Mouse (Mus musculus) intestine, embryonic 16.5 days (tissue): ENCODE data around the gene Fbln2. TPM values are rescaled to one million over a fixed set of nuclear protein-coding genes. Genes with fewer than 3 reads are reported as not detected.

ENCODE experiments used
- ATAC-seq: fragments of 200-750 bp; cut with Nextera tagmentation; 2 replicates; pipeline ENCODE4 v1.8.0; 2017; ENCODE audit warnings: moderate TSS enrichment, moderate library complexity
- H3K27ac ChIP-seq: fragments of 300-500 bp; sonication (generic); 2 replicates; pipeline ENCODE4 v1.5.1; 2014; ENCODE audit warnings: mild to moderate bottlenecking, low read length
- H3K27me3 ChIP-seq: fragments of 300-500 bp; sonication (generic); replicated peaks from 2 replicates; pipeline ENCODE4 v1.6.1; 2014; ENCODE audit warnings: low read length, control low read depth, mixed read lengths; ENCODE audit not compliant: control insufficient read depth, insufficient read depth
- H3K36me3 ChIP-seq: fragments of 300-500 bp; sonication (generic); 2 replicates; pipeline ENCODE4 v1.6.1; 2014; ENCODE audit warnings: low read length, control low read depth; ENCODE audit not compliant: control insufficient read depth, insufficient read depth
- H3K4me1 ChIP-seq: fragments of 300-500 bp; sonication (generic); 2 replicates; pipeline ENCODE4 v1.6.1; 2014; ENCODE audit warnings: low read length, control low read depth, mixed read lengths; ENCODE audit not compliant: control insufficient read depth, insufficient read depth
- H3K4me2 ChIP-seq: fragments of 300-500 bp; sonication (generic); 2 replicates; pipeline ENCODE4 v1.6.1; 2014; ENCODE audit warnings: low read depth, low read length, control low read depth
- H3K4me3 ChIP-seq: fragments of 300-500 bp; sonication (generic); 2 replicates; pipeline ENCODE4 v1.5.1; 2014; ENCODE audit warnings: mild to moderate bottlenecking, low read length
- H3K9ac ChIP-seq: fragments of 300-500 bp; sonication (generic); 2 replicates; pipeline ENCODE4 v1.6.1; 2014; ENCODE audit warnings: low read depth, low read length
- H3K9me3 ChIP-seq: fragments of 300-500 bp; sonication (generic); 2 replicates; pipeline ENCODE4 v1.6.1; 2016; ENCODE audit warnings: low read length, control low read depth; ENCODE audit not compliant: control insufficient read depth
- WGBS: fragments of 180-500 bp; shearing (Covaris S2); extraction: QIAGEN DNeasy Blood & Tissue Kit; methylation state at CpG from one replicate; pipeline ENCODE4 v1.1.7; 2014; 5-methylcytosine and 5-hydroxymethylcytosine counted together
- polyA plus RNA-seq: library from polyadenylated mRNA; unstranded; fragments of >200 nt; fragmentation: Nextera tagmentation; extraction: Ambion mirVana; gene quantifications from 2 replicates; pipeline ENCODE4 v1.2.1, GENCODE M21; 2015

The Fbln2 gene
- polyA plus RNA-seq, 1 experiment from 2014 or later: 43.6 TPM

DNA sequence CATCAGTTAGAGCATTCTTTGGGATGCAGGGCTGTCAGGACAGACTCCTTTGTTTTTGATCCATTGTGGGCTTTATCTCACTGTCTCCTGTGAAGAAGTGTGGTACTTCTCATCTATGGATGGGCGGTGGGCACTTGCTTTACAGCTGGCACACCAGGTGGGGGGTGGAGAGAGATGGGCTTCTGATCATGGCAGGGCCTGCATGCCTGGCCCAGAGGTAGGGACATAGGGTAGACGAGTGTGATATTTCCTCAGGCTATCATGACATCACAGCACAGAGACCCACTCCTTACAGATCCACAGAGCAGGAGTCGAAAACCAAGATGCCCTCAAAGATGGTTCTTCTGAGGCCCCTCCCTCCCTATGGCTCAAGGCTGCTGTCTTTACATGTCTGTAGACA lies 90.1 kb downstream of the Fbln2 start:
- no peak overlapping the region for H3K27ac ChIP-seq
- no peaks in the 10 kb centered on the region; the same call in 1 of the 2 replicates for H3K27me3 ChIP-seq
- no peak overlapping the region for H3K4me3 ChIP-seq
- no peak for ATAC-seq
- H3K9ac ChIP-seq: no peak overlapping the region
- H3K4me1 ChIP-seq: no peaks in the 10 kb centered on the region
- 70% methylated on average over 3 of the region's 3 CpGs for WGBS
- no peaks in the 10 kb centered on the region for H3K36me3 ChIP-seq
- no peaks in the 10 kb centered on the region for H3K9me3 ChIP-seq
- no peak overlapping the region for H3K4me2 ChIP-seq

DNA sequence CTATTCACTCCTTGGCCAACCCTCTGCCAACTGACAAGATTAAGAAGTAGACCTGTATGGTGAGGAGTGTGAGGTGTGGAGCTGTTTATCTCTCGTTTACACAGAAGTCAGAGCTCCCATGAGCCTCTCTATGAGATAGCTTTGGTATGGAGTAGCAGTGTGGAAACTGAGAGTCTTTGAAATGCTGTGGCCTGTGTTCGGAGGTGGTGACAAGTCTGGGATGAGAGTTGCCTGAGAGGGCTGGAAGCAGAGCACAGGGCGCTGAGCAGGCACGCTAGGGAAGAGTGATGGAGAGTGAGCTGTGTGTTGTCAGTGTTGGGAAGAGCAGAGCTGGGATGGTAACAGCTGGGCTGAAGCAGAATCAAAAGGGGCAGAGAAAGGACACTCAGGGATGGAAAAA lies 91.9 kb downstream of the Fbln2 start:
- Histone ChIP-seq H3K4me3 (no peak overlapping the region), H3K27ac (no peak overlapping the region), H3K9me3 (no peaks in the 10 kb centered on the region), H3K27me3 (no peaks in the 10 kb centered on the region; the same call in 1 of the 2 replicates), H3K4me2 (no peak overlapping the region), H3K4me1 (no peaks in the 10 kb centered on the region), H3K36me3 (no peaks in the 10 kb centered on the region), H3K9ac (no peak overlapping the region)
- ATAC-seq: no peak
- WGBS: 61% methylated on average over 4 of the region's 4 CpGs

DNA sequence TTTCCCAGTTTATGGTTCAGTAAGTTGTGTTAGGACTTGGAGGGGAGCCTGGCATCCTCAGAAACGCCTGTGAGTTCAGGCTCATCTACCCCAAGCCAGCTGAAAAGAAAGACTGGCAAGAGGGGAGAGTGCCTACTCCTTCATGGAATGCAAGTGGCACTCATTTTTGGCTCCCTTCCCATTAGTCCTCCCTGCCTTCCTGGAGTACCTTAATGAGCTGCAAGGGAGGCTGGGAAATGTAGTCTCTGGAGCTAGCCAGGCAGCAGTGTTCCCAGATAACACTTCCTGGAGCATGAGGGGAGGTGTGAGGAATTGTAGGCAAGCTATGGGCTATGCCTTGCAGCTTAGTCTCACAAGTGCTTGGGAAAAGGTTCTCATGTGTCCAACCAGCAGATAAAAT lies 95.7 kb downstream of the Fbln2 start:
- 65% methylated on average over 1 of the region's 1 CpGs for WGBS
- H3K4me2 ChIP-seq: no peak overlapping the region
- no peaks in the 10 kb centered on the region for H3K36me3 ChIP-seq
- H3K27me3 ChIP-seq: no peaks in the 10 kb centered on the region
- H3K9me3 ChIP-seq: no peaks in the 10 kb centered on the region
- no peak for ATAC-seq
- H3K9ac ChIP-seq: no peak overlapping the region
- H3K4me1 ChIP-seq: no peaks in the 10 kb centered on the region
- H3K4me3 ChIP-seq: no peak overlapping the region
- H3K27ac ChIP-seq: no peak overlapping the region

DNA sequence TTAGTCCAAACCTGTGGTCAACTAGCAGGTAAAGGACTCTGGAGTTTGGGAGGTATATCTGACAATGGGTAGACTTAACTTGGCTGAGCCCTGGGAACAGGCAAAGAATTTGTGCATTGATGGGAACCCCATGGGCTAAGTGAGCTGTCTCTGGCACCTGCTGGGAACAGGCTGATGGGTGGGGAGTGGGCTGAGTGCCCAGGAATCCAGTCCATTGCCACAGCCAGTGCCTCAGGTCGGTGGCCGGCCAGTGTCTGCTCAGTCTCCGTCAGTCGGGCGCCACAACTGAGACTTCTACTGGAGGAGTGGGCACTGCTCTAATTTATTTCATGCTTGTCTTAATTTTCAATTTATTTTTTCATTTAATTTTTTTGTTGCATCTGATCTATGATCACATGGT lies 98.9 kb downstream of the Fbln2 start:
- no peaks in the 10 kb centered on the region for H3K9me3 ChIP-seq
- no peak overlapping the region for H3K4me3 ChIP-seq
- H3K36me3 ChIP-seq: no peaks in the 10 kb centered on the region
- no peak overlapping the region for H3K27ac ChIP-seq
- H3K27me3 ChIP-seq: no peaks in the 10 kb centered on the region
- H3K4me2 ChIP-seq: no peak overlapping the region
- H3K9ac ChIP-seq: no peak overlapping the region
- 89% methylated on average over 5 of the region's 5 CpGs for WGBS
- no peaks in the 10 kb centered on the region for H3K4me1 ChIP-seq
- no peak for ATAC-seq

DNA sequence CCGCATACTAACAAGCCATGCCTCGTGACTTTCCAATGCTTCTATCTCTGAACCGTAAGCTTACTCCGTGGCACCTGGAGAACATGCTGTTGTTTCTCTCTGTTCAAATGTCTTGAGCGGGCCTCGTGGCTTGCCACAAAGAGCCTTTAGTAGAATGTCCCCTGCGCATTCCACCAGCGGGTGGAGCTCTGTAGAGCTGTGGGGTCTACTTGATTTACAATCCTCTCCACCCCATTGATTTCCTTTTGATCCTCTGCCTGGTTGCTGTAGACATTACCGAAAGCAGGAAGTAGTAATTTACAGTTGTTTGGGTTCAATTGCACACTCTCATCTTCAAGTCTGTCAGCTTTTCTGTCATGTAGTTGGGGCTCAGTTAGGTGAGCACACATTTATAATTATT lies 100.2 kb downstream of the Fbln2 start:
- no peak overlapping the region for H3K4me2 ChIP-seq
- no peak overlapping the region for H3K9ac ChIP-seq
- no peaks in the 10 kb centered on the region for H3K36me3 ChIP-seq
- H3K27me3 ChIP-seq: no peaks in the 10 kb centered on the region
- H3K4me1 ChIP-seq: no peaks in the 10 kb centered on the region
- H3K9me3 ChIP-seq: no peaks in the 10 kb centered on the region
- no peak overlapping the region for H3K4me3 ChIP-seq
- ATAC-seq: no peak
- 49% methylated on average over 9 of the region's 9 CpGs for WGBS
- H3K27ac ChIP-seq: no peak overlapping the region

Other genes with a start within 250 kb of the Fbln2 start
- 6.4 and 7.3 TPM in 2 replicates for gene Iqsec1, start 223.8 kb upstream of the Fbln2 start, polyA plus RNA-seq
- 13.7 TPM in 2 replicates for gene Nup210, start 95.6 kb upstream of the Fbln2 start, polyA plus RNA-seq
- 7.7 and 9.0 TPM in 2 replicates for gene Hdac11, start 55.8 kb upstream of the Fbln2 start, polyA plus RNA-seq
- not detected in 2 replicates for gene Wnt7a, start 198.9 kb downstream of the Fbln2 start, polyA plus RNA-seq